Mouse (Mus musculus) hindbrain, embryonic 14.5 days (tissue): ENCODE data around the gene Blvrb. TPM values are rescaled to one million over a fixed set of nuclear protein-coding genes. Genes with fewer than 3 reads are reported as not detected.
A peak's percentile ranks its signal among the peaks of the same experiment; 100 is the strongest.

Source experiments
- ATAC-seq: fragments of 200-750 bp; cut with Nextera tagmentation; 2 replicates; pipeline ENCODE4 v1.8.0; 2017; ENCODE audit warnings: moderate number of reproducible peaks, mild to moderate bottlenecking, moderate TSS enrichment, moderate library complexity; ENCODE audit not compliant: low FRiP score
- DNase-seq: peaks from one replicate; pipeline ENCODE4 v3.0.0-alpha.2; 2015; ENCODE audit warnings: low spot score
- H3K27ac ChIP-seq: fragments of 300-500 bp; sonication (generic); 2 replicates; pipeline ENCODE4 v1.5.1; 2014; ENCODE audit warnings: mild to moderate bottlenecking, moderate library complexity
- H3K27me3 ChIP-seq: fragments of 300-500 bp; sonication (generic); 2 replicates; pipeline ENCODE4 v1.6.1; 2014; ENCODE audit warnings: mild to moderate bottlenecking, low read length, mixed read lengths; ENCODE audit not compliant: control insufficient read depth, insufficient read depth
- H3K36me3 ChIP-seq: fragments of 300-500 bp; sonication (generic); replicated peaks from 2 replicates; pipeline ENCODE4 v1.6.1; 2014; ENCODE audit not compliant: control insufficient read depth, insufficient read depth
- H3K4me1 ChIP-seq: fragments of 300-500 bp; sonication (generic); replicated peaks from 2 replicates; pipeline ENCODE4 v1.6.1; 2014; ENCODE audit warnings: antibody characterized with exemption, low read length, mixed read lengths; ENCODE audit not compliant: control insufficient read depth, insufficient read depth
- H3K4me2 ChIP-seq: fragments of 300-500 bp; sonication (generic); replicated peaks from 2 replicates; pipeline ENCODE4 v1.6.1; 2014; ENCODE audit warnings: mild to moderate bottlenecking, moderate library complexity
- H3K4me3 ChIP-seq: fragments of 300-500 bp; sonication (generic); replicated peaks from 2 replicates; pipeline ENCODE4 v1.5.1; 2014; ENCODE audit warnings: mild to moderate bottlenecking, low read length
- H3K9ac ChIP-seq: fragments of 300-500 bp; sonication (generic); 2 replicates; pipeline ENCODE4 v1.6.1; 2014
- H3K9me3 ChIP-seq: fragments of 300-500 bp; sonication (generic); 2 replicates; pipeline ENCODE4 v1.6.1; 2016; ENCODE audit warnings: low read length; ENCODE audit not compliant: control insufficient read depth
- WGBS: fragments of 180-500 bp; shearing (Covaris S2); extraction: QIAGEN DNeasy Blood & Tissue Kit; methylation state at CpG from one replicate; pipeline ENCODE4 v1.1.7; 2014; 5-methylcytosine and 5-hydroxymethylcytosine counted together
- polyA plus RNA-seq: library from polyadenylated mRNA; unstranded; fragments of >200 nt; fragmentation: Nextera tagmentation; extraction: Ambion mirVana; gene quantifications from 2 replicates; pipeline ENCODE4 v1.2.1, GENCODE M21; 2014

The Blvrb gene
- polyA plus RNA-seq = 17.7 and 25.4 TPM in 2 replicates

DNA sequence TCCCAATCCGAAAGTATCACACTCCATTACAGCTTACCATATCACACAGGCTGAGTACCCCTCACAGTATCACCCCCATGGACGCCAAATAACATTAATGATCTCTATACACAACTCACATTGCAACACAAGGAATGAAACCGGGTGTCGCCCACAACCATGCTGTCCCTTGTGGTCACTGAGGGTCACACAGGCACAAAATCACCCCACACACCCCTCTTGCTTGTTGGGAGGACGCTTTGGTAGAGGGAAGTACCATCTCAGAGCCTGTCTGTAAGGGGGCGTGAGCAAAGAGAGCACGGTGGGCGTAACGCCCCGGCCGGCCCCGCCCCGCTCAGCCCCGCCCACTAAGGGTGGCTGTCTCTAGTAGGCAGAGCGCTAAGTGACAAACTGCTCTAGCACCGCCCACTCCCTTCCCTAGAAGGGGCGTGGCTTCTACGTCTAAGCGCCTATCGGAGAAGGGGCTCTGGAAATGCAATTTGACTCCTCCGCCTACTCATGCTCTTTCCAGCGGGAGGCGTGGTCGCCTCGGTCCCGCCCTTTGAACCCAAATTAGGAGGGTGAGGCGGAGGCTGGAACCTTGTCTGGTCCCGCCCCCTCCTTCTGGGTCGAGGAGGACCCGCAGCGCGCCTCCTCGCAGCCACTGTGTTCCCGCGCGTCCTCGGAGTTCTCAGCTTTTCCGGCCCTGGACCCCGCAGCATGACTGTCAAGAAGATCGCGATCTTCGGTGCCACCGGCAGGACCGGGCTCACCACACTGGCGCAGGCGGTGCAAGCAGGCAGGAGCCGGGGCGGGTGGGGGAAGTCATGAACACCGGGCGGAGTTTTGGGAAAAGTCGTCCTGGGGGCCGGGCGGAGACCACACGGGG is at the start of gene Blvrb, which contains the start of gene Sptbn4:
Gene Blvrb (plus strand): TSS at position 560 of the 868 bp plus-strand sequence.
Gene Sptbn4 (minus strand): TSS at position 268 of the 868 bp plus-strand sequence.
- Histone ChIP-seq H3K9ac (peak within 1 kb of the TSS; percentile 78), H3K4me1 (peaks cover 15% of the 10 kb centered on the region), H3K4me2 (peak within 1 kb of the TSS; percentile 87), H3K36me3 (no peaks in the 10 kb centered on the region), H3K4me3 (peak within 1 kb of the TSS; percentile 62), H3K27me3 (peaks cover 13% of the 10 kb centered on the region), H3K27ac (peak within 1 kb of the TSS; percentile 80), H3K9me3 (no peaks in the 10 kb centered on the region)
- peak; percentile 94 for ATAC-seq
- peak; percentile 95 for DNase-seq
- 1% methylated on average over 54 of the region's 54 CpGs for WGBS

DNA sequence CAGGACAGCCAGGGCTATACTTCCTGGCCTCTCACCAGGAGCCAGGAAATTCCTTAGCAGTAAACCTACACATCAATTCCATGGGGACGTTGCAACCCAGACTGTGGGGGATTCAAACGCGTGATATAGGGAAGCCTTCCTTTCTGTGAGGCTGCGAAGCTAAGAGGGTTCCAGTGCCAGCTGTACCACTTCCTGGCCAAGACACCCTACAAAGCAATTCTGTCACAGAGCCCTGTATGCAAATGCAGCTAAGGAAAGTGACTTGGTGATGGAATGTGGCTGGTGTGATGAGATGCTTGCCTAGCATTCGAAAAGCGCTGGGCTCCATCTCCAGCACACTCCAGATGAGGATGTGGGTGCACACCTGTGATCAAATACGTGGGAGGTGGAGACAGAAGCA is 47.2 kb upstream of the Blvrb start:
- no peak overlapping the region for H3K4me2 ChIP-seq
- no peak overlapping the region for H3K4me3 ChIP-seq
- no peak overlapping the region for H3K9ac ChIP-seq
- no peak for ATAC-seq
- H3K4me1 ChIP-seq = peaks cover 8% of the 10 kb centered on the region; the same call in 1 of the 2 replicates
- 76% methylated on average over 7 of the region's 7 CpGs for WGBS
- H3K27me3 ChIP-seq = peaks cover 87% of the 10 kb centered on the region
- peaks cover 15% of the 10 kb centered on the region; the same call in 1 of the 2 replicates for H3K36me3 ChIP-seq
- no peak for DNase-seq
- H3K9me3 ChIP-seq = peaks cover 3% of the 10 kb centered on the region; the same call in 1 of the 2 replicates
- H3K27ac ChIP-seq = no peak overlapping the region

DNA sequence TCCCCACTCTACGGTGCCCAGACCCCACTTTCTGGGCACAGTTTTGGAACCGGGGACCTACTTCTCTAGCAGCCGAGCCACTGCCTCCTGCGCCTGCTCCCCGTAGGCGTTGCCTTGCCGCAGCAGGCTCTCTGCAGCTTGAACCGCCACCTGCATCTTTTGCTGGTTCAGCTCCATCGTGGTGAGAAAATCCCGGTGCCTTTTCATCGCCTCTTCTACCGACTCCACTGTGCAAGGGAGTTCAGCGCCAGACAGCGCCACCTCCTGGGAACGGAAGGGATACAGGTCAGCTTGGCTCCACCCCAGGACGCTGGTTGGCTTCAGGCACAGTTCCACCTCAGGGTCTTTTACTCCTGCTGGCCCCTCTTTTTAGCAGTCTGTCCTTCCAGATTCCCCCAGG is 45.1 kb upstream of the Blvrb start:
- ATAC-seq = no peak

DNA sequence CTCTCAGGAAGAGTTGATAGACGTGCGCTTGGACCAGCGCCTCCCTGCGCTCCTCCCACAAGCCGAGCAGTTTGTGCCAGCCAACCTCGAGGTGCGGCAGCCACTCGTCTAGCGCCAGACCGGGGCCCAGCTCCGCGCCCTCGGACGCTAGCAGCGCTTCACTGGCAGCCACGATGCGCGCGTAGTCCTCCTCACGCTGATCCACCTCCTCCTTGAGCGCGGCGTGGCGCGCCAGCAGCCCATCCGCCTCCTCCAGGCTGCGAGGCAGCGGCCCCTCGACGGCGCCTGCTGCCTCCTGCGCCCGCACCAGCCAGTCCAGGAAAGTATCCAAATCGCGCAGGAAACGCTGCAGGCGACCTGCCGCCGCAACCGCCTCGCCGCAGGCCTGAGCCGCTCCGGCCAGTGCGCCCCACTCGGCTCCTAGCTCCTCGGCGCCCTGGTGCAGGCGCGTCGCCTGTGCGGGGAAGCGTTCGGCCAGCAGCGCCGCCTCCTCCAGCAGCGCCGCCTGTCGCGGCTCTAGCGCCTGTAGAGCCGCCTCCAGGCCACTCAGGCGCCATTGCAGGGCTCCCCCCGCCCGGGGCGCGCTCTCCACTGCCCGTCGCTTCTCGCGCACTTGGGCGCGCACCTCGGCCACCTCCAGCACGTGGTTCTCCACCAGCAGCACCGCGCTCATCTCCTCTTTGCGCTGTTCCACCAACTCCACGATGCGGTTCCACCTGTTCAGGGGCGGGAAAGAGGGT is 43.4 kb upstream of the Blvrb start:
- ATAC-seq = no peak
- peaks cover 9% of the 10 kb centered on the region; the same call in 1 of the 2 replicates for H3K4me1 ChIP-seq
- H3K9me3 ChIP-seq = peaks cover 3% of the 10 kb centered on the region; the same call in 1 of the 2 replicates
- H3K4me3 ChIP-seq = 0 out of 2 replicates have a peak overlapping the region, but pooled peaks have one; percentile 2
- no peak overlapping the region for H3K4me2 ChIP-seq
- no peak overlapping the region for H3K9ac ChIP-seq
- peaks cover 93% of the 10 kb centered on the region for H3K27me3 ChIP-seq
- DNase-seq = no peak
- peaks cover 30% of the 10 kb centered on the region for H3K36me3 ChIP-seq
- WGBS = 9% methylated on average over 79 of the region's 81 CpGs
- no peak overlapping the region for H3K27ac ChIP-seq

More for the DNA sequence above, 45.1 kb upstream of the Blvrb start:
- H3K9ac ChIP-seq = no peak overlapping the region
- H3K9me3 ChIP-seq = peaks cover 3% of the 10 kb centered on the region; the same call in 1 of the 2 replicates
- DNase-seq = peak; percentile 61
- peaks cover 25% of the 10 kb centered on the region for H3K36me3 ChIP-seq
- H3K4me2 ChIP-seq = no peak overlapping the region
- H3K4me3 ChIP-seq = no peak overlapping the region
- 6% methylated on average over 16 of the region's 16 CpGs for WGBS
- H3K27me3 ChIP-seq = peaks cover 91% of the 10 kb centered on the region
- no peak overlapping the region for H3K27ac ChIP-seq
- H3K4me1 ChIP-seq = no peaks in the 10 kb centered on the region

DNA sequence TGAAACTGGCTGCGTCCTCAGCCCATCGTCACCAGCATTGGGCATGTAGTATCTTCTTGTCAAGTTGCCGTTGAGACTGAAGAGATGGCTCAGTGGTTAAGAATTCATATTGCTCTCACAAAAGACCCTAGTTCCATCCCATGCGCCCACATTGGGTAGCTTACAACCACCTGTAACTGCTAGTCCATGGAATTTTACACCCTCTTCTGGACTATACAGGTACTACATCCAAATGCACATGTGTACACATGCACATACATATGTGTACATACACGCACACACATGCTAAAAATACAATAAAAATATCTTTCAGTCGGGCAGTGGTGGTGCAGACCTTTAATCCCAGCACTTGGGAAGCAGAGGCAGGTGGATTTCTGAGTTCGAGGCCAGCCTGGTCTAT is 41.3 kb upstream of the Blvrb start:
- Histone ChIP-seq H3K36me3 (peaks cover 18% of the 10 kb centered on the region; the same call in 1 of the 2 replicates), H3K4me1 (peaks cover 9% of the 10 kb centered on the region; the same call in 1 of the 2 replicates), H3K9ac (no peak overlapping the region), H3K27me3 (peaks cover 94% of the 10 kb centered on the region), H3K4me2 (no peak overlapping the region), H3K4me3 (no peak overlapping the region), H3K27ac (no peak overlapping the region), H3K9me3 (peaks cover 3% of the 10 kb centered on the region; the same call in 1 of the 2 replicates)
- ATAC-seq = no peak
- WGBS = 80% methylated on average over 7 of the region's 7 CpGs
- no peak for DNase-seq

DNA sequence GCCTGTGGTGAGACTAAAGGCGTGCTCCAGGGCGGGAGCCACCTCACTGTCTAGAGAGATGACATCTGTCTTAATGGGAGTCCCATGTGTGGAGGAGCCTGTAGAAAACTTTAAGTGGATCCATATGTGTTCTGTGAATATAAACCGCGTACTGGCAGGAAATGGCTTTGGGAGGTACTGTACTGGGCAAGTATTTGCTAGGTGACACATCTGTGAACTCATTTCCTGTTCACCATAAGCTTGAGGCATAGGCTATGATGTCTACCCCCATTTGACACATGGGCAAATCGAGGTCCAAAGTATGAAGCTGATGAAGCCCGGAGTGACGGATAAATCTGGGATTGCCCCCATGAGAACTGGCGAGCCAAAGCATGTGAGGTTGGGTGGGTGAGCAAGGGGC is 40.0 kb upstream of the Blvrb start:
- H3K27me3 ChIP-seq = peaks cover 81% of the 10 kb centered on the region
- peak overlapping the region; percentile 40; the same call in 1 of the 2 replicates for H3K4me3 ChIP-seq
- WGBS = 56% methylated on average over 8 of the region's 8 CpGs
- ATAC-seq (0 out of 2 replicates have a peak, but pooled peaks have one; percentile 12), DNase-seq (no peak)
- peaks cover 25% of the 10 kb centered on the region for H3K36me3 ChIP-seq
- no peak overlapping the region for H3K27ac ChIP-seq
- peak overlapping the region; percentile 59; the same call in 1 of the 2 replicates for H3K4me2 ChIP-seq
- H3K9ac ChIP-seq = no peak overlapping the region
- peaks cover 7% of the 10 kb centered on the region for H3K9me3 ChIP-seq
- H3K4me1 ChIP-seq = peaks cover 9% of the 10 kb centered on the region; the same call in 1 of the 2 replicates

DNA sequence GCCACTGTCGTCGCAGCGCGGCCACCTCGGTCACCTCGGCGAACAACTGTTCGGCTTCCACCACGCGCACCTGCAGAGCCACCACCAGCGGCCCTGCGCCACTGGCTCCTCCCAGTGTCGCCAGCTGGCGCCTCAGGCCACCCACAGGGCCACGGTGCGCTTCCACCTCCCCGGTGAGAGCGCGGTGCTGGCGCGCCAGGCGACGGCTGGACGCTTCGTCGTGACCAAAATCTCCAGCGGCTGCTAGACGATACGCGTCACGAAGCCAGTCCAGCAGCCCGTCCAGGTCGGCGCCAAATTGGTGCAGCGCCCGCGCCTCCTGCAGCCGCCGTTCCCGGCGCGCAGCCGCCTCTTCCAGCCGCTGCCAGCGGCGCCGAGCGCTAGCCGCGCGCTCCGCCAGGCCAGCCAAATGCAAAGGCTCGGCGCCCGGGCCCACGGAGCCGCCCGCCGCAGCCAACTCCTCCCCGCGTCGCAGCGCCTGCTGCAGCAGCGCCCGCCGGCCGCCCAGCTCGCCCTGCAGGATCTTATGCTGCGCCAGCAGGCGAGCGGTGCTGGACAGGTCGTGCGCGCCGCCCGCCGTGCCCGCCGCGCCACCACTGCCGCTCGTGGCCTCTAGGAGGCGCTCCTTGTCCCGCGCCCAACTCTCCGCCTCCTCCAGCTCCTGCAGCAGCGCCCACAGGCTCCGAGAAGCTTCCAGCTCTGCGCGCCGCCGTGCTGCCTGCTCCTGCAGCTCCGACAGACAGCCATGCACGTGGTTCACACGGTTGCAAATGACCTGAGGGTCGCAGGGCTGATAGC is 39.2 kb upstream of the Blvrb start:
- 0 out of 2 replicates have a peak overlapping the region, but pooled peaks have one; percentile 28 for H3K9ac ChIP-seq
- H3K27me3 ChIP-seq = peaks cover 77% of the 10 kb centered on the region
- H3K9me3 ChIP-seq = peaks cover 5% of the 10 kb centered on the region
- H3K4me2 ChIP-seq = peak overlapping the region; percentile 59
- DNase-seq (peak; percentile 68), ATAC-seq (peak; percentile 61)
- WGBS = 1% methylated on average over 89 of the region's 96 CpGs
- H3K36me3 ChIP-seq = peaks cover 26% of the 10 kb centered on the region
- no peak overlapping the region for H3K27ac ChIP-seq
- H3K4me1 ChIP-seq = peaks cover 9% of the 10 kb centered on the region; the same call in 1 of the 2 replicates
- H3K4me3 ChIP-seq = peak overlapping the region; percentile 40

DNA sequence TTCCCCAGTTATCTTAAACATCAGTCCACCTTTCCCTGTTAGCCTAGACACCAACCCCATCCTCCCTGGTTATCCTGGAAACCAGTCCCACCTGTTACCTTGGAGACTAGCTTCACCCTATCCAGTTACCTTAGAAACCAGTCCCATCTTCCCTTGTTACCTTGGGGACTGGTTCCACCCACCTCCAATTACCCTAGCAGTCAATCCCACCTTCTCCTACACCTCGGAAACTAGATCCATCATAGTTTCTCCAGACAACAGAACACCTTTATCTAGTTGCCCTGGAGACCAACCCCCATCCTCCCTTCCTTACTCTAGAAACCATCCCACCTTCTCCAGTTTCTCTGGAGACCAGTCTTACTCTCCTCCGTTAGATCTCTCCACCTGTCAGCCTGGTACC is 30.6 kb upstream of the Blvrb start:
- peaks cover 3% of the 10 kb centered on the region; the same call in 1 of the 2 replicates for H3K9me3 ChIP-seq
- no peaks in the 10 kb centered on the region for H3K4me1 ChIP-seq
- DNase-seq (no peak), ATAC-seq (no peak)
- H3K4me2 ChIP-seq = no peak overlapping the region
- no peak overlapping the region for H3K9ac ChIP-seq
- H3K27ac ChIP-seq = no peak overlapping the region
- H3K36me3 ChIP-seq = peaks cover 15% of the 10 kb centered on the region; the same call in 1 of the 2 replicates
- 0 out of 2 replicates have a peak, but pooled peaks cover 3% of the 10 kb centered on the region for H3K27me3 ChIP-seq
- WGBS = 76% methylated on average over 2 of the region's 2 CpGs
- no peak overlapping the region for H3K4me3 ChIP-seq
